Mouse (Mus musculus) heart, adult 11 months (tissue): Measurements from ENCODE around the gene Glt6d1.

ENCODE experiments used
- DNase-seq: peaks from one replicate; pipeline ENCODE4 v3.0.0; 2022

Glt6d1 gene

DNA sequence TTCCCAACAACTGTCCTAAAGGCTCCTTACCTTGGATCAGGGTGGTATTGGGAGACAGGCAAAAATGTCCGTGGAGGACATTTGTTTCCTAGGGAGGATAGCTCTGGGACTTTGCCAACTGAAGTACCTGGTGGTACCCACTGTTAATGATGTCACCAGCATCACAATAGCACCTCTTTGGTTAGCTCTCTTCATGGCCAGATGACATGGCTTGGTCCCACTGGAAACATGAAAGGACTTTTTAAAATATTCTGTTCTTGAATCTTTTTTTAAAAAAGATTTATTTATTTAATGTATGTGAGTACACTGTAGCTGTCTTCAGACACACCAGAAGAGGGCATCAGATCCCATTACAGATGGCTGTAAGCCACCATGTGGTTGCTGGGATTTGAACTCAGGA lies at the start of gene Glt6d1:
Gene Glt6d1, minus strand, starts transcription at position 101 of the 400 bp plus-strand sequence.
- DNase-seq = peak; percentile 28

DNA sequence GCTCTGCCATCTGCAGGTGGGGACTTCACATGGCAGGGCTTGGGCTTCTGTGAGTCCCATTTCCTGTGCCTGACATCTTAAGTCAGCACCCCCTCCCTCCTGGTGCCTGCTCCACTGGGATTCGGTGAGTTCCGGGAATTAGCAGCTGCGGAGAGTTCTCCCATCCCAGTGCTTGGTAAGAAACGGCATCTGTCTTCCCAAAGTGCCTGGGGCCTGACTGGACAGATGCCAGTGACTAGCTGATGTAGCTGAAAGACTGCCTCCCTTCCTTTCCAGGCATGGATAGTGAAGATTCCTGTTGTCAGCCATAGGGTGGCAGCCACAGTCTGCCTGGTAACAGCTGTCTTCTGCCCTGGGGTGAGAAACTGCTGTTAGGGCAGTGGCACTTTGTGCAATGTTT lies 49.8 kb upstream of the Glt6d1 start:
- DNase-seq = no peak

DNA sequence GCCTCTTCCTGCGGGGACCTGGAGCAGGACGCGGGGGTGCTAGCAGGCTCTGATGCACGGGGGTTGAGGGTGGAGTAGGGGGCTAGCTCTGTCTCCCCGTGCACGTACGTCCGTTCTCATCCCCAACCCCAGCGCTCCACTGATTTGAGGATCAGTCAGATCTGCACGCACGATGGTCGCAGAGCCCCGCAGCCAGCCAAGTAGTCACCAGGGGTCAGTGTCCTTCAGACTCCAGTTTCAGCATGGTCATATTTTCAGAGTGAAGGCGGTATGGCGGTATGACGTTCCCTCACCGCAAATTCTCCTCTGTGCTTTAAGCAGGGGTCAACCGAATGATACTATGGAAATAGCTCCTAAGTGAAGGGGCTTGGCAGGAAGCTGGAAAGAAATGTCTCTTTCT lies 48.6 kb upstream of the Glt6d1 start:
- DNase-seq = no peak

DNA sequence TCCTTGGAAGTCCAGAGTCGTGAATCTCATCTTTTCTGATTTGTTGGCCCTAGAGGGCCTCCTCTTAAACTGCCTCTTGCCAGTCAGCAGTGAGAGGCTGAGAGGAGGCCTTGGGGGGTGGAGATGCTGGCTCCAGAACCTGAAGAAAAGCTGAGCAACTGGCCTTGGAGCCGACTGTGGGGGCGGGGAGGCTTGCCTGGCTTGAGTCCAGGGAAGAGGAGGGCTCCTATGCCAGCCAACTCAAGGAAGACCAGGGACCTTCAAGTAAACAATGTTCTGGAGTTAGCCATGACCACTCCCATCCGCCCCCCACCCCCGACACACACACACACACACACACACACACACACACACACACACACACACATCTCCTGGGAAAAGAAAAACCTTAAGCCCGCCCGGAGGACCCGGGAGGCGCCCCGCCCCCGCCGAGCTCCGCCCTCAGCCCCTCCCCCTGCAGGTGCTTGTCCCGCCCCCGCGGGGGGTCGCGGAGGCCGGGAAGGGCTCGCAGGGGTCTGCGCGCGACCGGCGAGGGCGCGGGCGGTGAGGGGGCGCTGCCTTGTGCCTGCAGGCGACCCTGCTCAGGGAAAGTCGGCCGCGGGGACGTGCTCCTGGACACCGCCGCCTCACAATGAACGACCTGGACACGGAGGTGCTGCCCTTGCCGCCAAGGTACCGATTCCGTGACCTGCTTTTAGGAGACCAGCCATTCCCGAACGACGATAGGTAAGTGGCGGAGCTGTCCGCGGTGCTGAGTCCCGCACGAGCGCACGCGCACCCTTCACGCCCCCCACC lies 47.9 kb upstream of the Glt6d1 start, which contains the start of gene Kcnt1:
Gene Kcnt1, plus strand, starts transcription at position 398 of the 795 bp plus-strand sequence.
- no peak for DNase-seq

DNA sequence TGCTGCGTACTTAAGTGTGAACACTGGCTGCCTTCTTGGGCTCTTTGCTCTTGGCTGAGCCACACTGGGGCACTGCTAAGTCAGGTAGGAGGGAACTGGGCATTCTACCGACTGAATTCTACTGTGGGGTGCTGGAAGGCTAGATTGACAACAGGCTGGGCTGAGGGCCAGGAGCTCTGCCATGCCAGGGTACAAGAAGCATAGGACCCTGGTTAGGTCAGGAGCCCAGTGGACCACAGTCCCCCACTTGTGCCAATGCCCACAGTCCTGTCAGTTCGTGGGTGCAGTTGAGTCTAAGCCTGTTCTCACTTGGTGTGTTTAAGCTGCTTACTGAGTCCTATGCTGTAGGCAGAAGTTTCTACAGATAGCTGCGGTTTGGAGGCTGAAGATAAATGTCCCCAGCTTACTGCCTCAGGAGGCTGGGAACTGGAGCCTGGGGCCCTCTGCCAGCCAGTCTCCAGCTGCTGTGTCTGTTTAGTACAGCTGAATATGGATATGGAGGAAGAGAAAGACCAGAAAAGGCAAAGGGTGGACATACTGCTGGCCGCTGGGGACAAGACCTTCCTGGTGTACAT lies 47.1 kb upstream of the Glt6d1 start:
- DNase-seq = no peak

DNA sequence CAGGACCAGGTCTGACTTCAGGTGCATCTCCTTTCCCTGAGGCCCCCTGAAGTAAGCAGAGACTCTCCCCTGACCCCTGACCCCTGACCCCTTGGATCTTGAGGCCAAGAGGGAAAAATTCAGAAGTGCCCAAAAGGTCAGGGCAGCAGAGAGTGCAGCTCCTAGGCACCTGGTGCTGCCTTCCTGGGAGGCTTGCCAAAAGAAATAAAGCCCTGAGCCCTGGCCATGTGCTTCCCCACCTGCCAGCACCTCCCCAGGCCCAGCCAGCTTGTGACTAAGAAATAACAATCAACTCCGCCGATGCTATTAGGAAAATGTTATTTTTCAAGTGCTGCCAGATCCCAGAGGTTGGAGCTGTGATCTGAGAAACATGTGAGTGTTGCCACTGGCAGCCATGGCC lies 46.4 kb upstream of the Glt6d1 start:
- DNase-seq = no peak

DNA sequence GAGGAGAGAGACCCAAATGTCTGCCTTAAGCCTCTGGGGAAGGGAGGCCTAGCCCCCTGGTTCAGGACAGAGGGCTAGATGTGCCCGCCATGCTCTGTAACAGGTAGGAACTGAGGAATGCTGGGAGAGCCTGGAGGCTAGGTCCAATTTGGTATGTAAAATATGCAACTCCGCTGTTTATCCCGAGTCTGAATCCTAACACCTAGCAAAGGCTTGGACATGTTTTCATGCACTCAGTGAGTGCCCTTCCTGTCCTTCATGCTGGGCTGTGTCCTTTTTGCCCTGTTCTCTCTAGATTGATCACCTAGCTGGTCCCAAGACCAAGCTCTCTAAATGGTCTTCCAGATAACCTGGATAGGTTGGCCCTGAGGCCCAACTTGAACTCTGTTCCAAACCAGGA lies 44.2 kb upstream of the Glt6d1 start:
- no peak for DNase-seq

DNA sequence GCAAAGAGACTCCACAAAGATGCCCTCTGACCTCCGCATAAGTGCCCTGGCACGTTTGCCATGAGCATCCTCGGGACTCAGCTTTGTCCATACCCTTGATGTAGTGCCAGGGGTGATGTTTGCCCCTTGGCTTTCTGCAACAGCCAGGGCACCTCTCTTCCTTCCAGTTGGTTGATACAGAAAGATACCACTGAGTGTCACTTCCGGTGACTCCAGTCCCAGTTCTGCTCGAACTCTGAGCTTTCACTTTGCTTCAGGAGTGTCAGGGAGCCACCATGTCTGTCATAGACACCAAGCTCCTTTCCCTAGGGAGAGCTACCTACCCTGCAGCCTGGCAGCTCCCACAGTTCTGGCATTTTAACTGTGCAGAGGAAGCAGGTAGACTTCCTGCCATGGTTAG lies 38.4 kb upstream of the Glt6d1 start:
- no peak for DNase-seq

DNA sequence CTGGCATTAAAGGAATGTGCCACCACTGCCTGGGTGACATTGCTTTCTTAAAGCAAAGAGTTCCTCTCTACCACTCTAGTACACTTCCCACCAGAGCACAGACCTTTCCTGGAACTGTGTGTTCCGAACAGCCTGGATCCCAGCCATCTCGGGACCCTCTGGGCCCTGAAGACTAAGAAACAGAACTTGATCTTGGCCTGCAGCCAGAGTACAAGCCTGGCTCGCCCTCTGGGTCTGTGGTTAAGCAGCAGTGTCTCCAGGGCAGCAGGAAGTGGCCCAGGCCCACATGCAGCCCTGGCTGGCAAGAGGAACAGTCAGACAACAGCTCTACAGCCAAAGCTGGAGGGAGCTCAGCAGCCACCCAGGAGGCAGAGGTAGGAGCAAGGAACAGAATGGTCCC lies 37.0 kb upstream of the Glt6d1 start:
- peak; percentile 98 for DNase-seq

DNA sequence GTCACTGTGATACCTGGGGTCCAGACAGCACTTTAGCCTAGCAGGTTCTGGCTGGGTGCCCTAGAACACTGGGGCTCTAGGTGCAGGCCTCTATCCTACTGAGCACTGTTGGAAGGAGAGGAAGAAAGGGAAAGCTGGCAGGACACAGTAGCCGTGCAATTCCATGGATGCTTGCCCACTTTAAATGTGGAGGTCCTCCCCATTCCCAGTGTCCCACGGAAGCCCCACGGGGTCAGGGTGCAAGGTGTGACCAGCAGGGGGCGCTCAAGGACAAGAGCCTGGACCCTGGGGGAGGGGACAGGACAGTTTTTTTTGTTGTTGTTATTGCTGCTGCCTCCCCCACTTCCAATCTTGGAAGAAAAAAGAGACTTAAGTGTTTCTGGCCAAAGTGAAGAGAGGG lies 34.7 kb upstream of the Glt6d1 start:
- no peak for DNase-seq

DNA sequence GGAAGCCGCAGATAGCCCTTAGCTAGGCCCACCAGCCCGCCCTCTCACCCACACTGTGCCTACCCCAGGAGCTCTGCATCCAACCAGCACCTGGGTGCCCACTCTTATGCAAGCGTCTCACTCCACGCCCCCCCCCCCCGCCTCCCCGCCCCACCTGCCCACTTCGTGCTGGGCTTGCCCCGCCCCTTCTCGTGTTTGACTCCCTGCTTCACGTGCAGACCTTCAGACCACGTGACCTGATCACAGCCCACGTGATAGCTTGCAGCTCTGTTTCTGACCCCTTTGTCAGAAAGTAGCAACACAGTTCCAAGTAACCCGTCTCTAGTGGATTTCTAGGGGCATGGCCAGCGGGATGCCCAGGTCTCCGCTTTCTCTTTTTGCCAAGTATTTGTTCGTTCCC lies 31.6 kb upstream of the Glt6d1 start, which contains the start of gene Sohlh1:
Gene Sohlh1, minus strand, starts transcription at position 23 of the 400 bp plus-strand sequence.
- DNase-seq = no peak

DNA sequence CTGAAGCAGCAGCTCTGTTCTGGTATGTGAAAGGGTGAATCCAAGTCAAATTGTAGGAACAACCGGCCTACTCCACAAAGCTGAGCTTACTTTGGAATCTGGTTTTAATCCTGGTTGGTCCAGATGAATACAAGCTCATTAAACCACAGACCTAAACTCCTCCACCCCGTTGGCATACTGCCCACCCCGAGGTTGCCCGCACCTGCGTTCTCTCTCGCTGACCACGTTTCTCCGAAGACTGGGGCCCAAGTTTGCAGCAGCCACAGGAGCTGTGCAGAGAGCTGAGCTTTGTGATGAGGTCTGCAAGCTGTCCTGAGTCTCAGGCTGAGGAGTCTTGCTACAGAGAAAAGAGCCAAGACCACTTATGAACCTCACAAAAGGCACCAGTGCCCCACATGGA lies 30.9 kb upstream of the Glt6d1 start:
- no peak for DNase-seq

DNA sequence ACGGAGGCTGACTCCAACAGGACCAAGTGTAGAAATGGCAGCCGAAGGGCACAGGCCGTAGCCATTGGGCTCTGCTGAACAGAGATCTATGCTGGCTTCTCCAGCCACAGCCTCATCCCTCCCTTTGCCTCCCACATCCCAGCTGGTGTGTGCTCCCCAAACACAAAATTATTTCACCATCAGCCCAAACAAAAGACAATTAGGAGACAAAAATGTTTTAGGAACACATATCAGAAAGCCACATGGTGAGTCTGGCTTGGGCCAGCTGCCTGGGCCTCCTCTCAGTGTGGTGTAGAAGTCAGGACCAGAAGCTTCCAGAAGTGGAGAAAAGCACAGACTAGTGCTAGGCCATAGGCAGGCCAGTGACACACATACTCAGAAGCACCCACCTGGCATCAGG lies 28.4 kb upstream of the Glt6d1 start:
- DNase-seq = no peak

DNA sequence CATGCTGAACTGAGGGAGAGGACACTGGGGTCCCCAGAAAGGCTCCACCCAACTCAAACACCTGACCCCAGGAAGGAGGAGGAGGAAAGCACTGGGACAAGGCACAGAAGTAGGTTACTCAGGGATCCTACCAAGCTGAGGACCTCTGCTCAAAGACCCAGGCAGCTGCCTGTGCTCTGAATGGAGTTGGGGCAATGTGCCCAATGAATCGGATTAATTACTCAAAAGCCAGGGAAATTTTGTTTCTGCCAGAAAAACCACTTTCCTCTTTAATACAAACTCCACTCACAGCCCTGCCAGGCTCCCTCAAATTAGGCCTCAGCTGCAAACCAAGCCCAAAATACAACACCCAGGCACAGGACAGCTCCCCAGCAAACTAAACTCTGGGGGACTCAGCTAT lies 27.1 kb upstream of the Glt6d1 start:
- no peak for DNase-seq

DNA sequence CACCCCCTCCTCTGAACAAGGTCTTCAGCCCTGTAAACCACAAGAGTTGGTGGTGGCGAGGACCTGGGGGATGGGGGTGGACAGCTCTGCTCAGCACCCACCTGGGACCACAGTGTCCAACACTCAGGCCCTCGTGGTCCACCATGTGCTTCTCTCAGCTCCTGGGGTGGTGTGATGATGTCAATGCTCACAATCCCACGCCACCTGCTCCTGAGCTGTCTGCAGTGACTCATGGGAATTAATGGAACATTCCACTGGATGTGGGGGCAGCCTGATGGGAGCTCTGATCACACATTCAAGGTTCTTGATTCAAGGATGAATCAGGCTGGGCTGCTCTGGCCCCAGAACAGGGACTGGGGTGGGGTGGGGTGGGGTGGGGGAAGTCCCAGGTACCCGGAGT lies 26.5 kb upstream of the Glt6d1 start:
- no peak for DNase-seq

DNA sequence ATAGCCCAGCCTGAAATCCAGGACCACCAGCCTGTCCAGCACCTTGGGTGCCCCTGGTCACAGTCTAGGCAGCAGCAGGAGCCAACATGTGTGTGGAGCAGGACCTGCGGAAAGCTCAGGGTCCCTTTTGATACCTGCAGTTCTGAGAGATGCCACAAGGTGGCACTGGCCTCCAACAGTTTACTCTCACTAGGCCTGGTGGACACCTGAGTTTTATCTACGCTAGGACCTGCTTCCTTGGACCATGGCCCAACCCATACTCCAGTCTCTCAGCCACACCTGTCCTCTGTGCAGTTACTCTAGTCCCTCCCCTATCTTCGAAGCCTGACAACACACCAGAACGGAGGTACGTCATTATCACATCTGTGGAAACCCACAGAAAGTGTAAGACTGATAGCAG lies 20.6 kb upstream of the Glt6d1 start:
- DNase-seq = peak; percentile 93

DNA sequence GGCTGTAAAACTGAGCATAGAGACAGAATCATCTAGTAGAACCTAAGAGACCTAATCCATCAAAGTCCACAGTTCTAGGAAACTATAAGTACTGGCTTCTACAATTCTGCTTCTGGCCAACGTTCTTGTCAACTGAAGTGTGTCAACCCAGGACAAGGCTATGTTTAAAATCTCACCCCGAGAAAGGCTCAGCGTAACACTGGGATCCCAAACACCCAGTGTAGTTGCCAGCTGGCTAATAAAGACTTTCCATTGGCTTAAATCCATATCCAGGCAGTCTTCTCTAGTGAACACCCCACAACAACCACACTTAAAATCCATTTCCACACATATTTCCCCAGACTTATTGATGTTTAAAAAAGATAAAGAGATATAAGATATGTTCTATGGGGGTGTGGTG lies 15.1 kb upstream of the Glt6d1 start:
- DNase-seq = no peak

DNA sequence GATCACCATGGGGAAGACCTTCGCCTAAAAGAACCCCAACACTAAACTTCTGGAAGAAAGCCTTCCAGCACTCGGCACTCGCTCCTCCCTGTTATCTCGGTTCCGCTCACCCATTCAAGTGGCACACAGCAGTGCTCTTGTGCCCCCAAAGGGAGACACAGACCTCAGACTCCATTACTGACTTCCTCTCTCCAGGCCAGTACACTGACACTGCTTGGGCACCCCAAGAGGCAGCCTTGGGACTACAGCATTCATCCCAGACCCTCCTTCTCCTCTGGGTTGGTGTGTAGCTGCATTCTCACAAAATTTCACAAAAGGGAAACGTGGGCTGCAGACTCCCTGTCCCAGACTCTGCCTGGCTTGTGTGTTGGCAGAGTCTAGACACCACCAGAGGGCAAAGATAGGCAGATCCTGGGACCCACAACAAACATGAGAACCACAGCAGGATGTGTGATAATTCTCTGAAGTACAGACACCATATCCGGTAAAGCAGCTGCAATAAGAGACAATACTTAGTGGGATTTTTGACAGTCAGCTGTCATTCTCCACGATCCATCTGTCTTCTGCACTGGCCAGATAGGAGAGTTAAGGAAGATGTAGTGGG lies 12.8 kb upstream of the Glt6d1 start:
- no peak for DNase-seq

DNA sequence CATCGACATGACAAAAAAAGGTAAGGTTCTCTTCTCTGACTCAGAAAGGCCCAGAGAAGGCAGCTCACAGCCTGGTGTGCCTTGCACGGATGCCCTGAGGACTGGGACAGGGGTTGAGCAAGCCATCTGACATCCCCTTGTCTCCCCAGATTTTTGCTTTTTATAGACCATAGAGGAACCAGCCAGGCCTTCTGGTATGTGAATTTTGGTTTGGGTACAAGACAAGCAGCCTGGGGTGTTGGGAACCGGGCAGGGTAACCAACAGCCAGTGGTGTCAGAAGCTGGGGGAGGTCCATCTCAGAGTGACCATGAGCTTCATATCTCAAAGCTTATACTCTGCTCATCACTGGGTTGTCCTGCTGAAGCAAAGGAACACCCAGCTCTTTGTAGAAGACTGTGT lies 9.1 kb upstream of the Glt6d1 start:
- DNase-seq = peak; percentile 70

DNA sequence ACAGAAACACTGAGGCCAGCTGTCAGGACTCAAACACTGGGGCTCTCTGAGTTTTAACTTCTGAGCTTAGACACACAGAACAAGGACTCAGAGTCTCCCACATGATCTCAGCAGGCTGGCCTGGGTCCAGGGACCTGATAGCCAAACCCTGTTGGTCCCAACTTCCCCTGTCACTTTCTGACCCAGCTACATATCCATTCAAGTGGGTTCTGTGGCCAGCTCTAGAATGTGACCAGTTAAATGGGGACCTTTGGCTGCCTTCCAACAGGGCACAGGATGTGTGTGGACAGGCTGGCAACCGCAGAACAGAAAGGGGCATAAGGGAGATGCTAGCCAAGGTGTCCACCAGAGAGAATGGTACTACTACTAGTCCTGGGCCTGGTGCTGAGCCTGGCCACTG lies 7.2 kb upstream of the Glt6d1 start, which contains the start of gene Lcn9:
Gene Lcn9, plus strand, starts transcription at position 348 of the 400 bp plus-strand sequence.
- DNase-seq = peak; percentile 87

DNA sequence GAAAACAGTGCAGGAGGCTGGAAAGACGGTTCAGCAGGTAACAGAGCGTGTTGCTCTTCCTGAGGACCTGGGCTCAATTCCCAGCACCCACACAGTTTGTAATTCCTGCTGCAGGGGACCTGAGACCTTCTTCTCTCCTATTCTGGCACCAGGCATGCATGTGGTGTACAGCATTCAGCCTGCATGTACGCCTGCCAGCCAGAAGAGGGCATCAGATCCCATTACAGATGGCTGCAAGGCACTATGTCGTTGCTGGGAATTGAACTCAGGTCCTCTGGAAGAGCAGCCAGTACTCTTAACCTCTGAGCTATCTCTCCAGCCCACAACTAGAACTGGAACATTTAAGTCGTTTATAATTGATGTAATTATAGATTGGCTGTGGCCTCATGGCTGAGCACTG lies 2.3 kb downstream of the Glt6d1 start:
- peak; percentile 64 for DNase-seq

DNA sequence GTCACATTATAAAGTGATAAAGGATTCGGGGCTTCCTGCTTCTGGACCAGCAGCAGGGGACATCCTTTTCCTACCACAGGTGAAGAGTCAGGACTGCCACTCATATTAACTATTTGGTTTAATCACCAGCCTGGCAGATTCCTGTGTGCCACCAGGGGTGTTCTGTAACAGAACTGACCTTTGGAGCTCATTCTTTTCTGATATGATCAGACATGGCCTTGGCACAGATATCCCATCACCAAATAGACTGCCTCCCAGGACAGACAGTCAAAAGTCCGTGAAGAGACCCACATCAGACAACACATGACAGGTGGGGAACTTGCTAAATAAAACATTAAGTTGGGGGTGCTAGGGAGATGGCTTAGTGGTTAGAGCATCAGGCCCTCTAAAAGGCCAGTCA lies 3.9 kb downstream of the Glt6d1 start:
- peak; percentile 51 for DNase-seq

DNA sequence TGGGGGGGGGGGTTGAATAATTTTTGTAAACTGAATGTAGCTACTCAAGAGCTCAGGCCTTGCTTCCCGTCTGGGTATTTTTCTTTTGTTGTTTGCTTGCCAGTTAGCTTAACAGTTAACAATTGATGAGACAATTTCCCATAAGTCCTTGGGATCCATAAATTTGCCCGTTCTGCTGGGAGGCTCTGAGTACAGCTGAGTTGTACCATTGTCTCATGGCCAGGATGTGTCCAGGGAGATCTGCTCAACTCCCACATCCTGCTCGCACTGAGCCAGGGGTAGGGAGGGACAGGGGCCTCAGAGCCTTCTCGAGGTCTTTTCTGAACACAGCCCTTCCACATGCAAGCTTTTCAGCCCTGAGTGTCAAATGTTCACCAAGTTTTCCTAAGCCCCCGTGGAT lies 17.6 kb downstream of the Glt6d1 start:
- DNase-seq = peak; percentile 66

DNA sequence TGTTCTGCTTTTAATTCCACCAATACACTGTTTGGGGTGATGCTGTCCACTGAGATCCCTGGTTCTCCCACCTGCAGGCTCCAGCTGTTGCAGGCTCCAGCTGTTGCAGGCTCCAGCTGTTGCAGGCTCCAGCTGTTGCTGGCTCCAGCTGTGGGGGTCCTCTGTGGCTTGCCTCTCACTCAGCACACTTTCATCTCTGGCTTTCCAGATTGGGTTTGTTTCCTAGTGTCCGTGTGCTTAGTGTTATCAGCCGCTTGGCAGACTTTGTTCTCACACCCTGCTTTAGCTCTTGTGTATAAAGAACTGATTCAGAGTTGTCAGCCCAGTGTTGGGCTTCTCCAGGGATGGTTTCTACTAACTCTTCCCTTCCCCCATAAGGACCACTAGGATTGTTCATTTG lies 18.0 kb downstream of the Glt6d1 start:
- DNase-seq = peak; percentile 92
